8 mouse cellular contexts compared by ENCODE assay signal in genomic region chr5:125056696-125057554, GRCm38 (mm10). TPM values are rescaled to one million over a fixed set of nuclear protein-coding genes. Genes with fewer than 3 reads are reported as not detected.
DNase-seq lines count a peak whose midpoint lies in the region; ATAC-seq and TF ChIP-seq lines count a peak whose summit lies in the region.
"Had no signal": no experiment of that assay in that cellular context is flagged by ENCODE, and none has a peak within 500 bp of the region (broad histone marks: within the 10 kb centered on the region; RNA-seq: fewer than 3 reads in every experiment).

No protein-coding gene starts in this region.

- H3K9ac ChIP-seq in heart, embryonic 11.5 days (ENCODE audit: low read depth, low read length) = peak overlapping the region; percentile 36; the same call in 1 of the 2 replicates
- peak overlapping the region; percentile 42 for H3K9ac ChIP-seq in kidney, embryonic 14.5 days (ENCODE audit: low read depth, low read length)
- peak overlapping the region; percentile 39 for H3K9ac ChIP-seq in lung, postnatal 0 days (replicated peaks; ENCODE audit: low read depth)
- no peak overlapping the region for H3K9ac ChIP-seq in stomach, embryonic 14.5 days (replicated peaks; ENCODE audit: low read depth, low read length)

- 4% methylated on average over 19 of the region's 19 CpGs for WGBS in embryonic facial prominence, embryonic 10.5 days
- 7% methylated on average over 19 of the region's 19 CpGs for WGBS in heart, embryonic 11.5 days (ENCODE audit: insufficient replicate concordance)
- WGBS in kidney, embryonic 14.5 days = 5% methylated on average over 19 of the region's 19 CpGs
- 7% methylated on average over 19 of the region's 19 CpGs for WGBS in lung, postnatal 0 days
- 8% methylated on average over 19 of the region's 19 CpGs for WGBS in stomach, embryonic 14.5 days

- peaks cover 31% of the 10 kb centered on the region for H3K27me3 ChIP-seq in embryonic facial prominence, embryonic 10.5 days (replicated peaks; ENCODE audit: low read depth, poor library complexity, severe bottlenecking)
- 0 out of 2 replicates have a peak, but pooled peaks cover 2% of the 10 kb centered on the region for H3K27me3 ChIP-seq in heart, embryonic 11.5 days (ENCODE audit: control insufficient read depth, insufficient read depth, low read length)
- H3K27me3 ChIP-seq in kidney, embryonic 14.5 days (ENCODE audit: control insufficient read depth, insufficient read depth, low read length) = no peaks in the 10 kb centered on the region
- H3K27me3 ChIP-seq in lung, postnatal 0 days (replicated peaks; ENCODE audit: insufficient read depth, low read length) = no peaks in the 10 kb centered on the region
- H3K27me3 ChIP-seq in stomach, embryonic 14.5 days (ENCODE audit: control insufficient read depth, insufficient read depth, low read length) = no peaks in the 10 kb centered on the region

- peaks cover 84% of the 10 kb centered on the region for H3K4me1 ChIP-seq in embryonic facial prominence, embryonic 10.5 days
- peaks cover 84% of the 10 kb centered on the region for H3K4me1 ChIP-seq in heart, embryonic 11.5 days (ENCODE audit: control insufficient read depth, insufficient read depth, low read length)
- peaks cover 72% of the 10 kb centered on the region for H3K4me1 ChIP-seq in kidney, embryonic 14.5 days (ENCODE audit: control insufficient read depth, insufficient read depth, low read length)
- H3K4me1 ChIP-seq in lung, postnatal 0 days (ENCODE audit: insufficient read depth, low read depth, low read length) = peaks cover 56% of the 10 kb centered on the region
- peaks cover 46% of the 10 kb centered on the region for H3K4me1 ChIP-seq in stomach, embryonic 14.5 days (ENCODE audit: control insufficient read depth, insufficient read depth, low read length)

- TF ChIP-seq CTCF in lung, postnatal 0 days (IDR thresholded peaks at IDR 0.05) = peak; percentile 31

- DNase-seq in adrenal gland, postnatal 14 days = peak; percentile 88
- DNase-seq in embryonic facial prominence, embryonic 10.5 days (ENCODE audit: low spot score) = peak; percentile 73
- DNase-seq in lung, postnatal 0 days (ENCODE audit: low spot score) = peak; percentile 91
- DNase-seq in left cerebral cortex, adult 11 months (ENCODE audit: low spot score) = no peak

- peak; percentile 71 for TF ChIP-seq EP300 in lung, postnatal 0 days (IDR thresholded peaks at IDR 0.05)

- H3K9me3 ChIP-seq in embryonic facial prominence, embryonic 10.5 days = no peaks in the 10 kb centered on the region
- H3K9me3 ChIP-seq in heart, embryonic 11.5 days (replicated peaks; ENCODE audit: control insufficient read depth, low read length) = no peaks in the 10 kb centered on the region
- no peaks in the 10 kb centered on the region for H3K9me3 ChIP-seq in kidney, embryonic 14.5 days (ENCODE audit: control insufficient read depth, low read length)
- H3K9me3 ChIP-seq in lung, postnatal 0 days (ENCODE audit: low read length) = no peaks in the 10 kb centered on the region
- no peaks in the 10 kb centered on the region for H3K9me3 ChIP-seq in stomach, embryonic 14.5 days (ENCODE audit: control insufficient read depth, low read depth, low read length)

- peak overlapping the region; percentile 54 for H3K4me3 ChIP-seq in embryonic facial prominence, embryonic 10.5 days
- peak overlapping the region; percentile 40 for H3K4me3 ChIP-seq in heart, embryonic 11.5 days (ENCODE audit: low read depth, low read length)
- H3K4me3 ChIP-seq in kidney, embryonic 14.5 days (ENCODE audit: low read length) = peak overlapping the region; percentile 30; the same call in 1 of the 2 replicates
- H3K4me3 ChIP-seq in lung, postnatal 0 days (ENCODE audit: low read depth, low read length) = peak overlapping the region; percentile 38
- peak overlapping the region; percentile 16; the same call in 1 of the 2 replicates for H3K4me3 ChIP-seq in stomach, embryonic 14.5 days (ENCODE audit: low read depth, low read length)

- peaks cover 58% of the 10 kb centered on the region for H3K36me3 ChIP-seq in embryonic facial prominence, embryonic 10.5 days (replicated peaks)
- H3K36me3 ChIP-seq in heart, embryonic 11.5 days (ENCODE audit: control insufficient read depth, insufficient read depth, low read length) = peaks cover 2% of the 10 kb centered on the region; the same call in 1 of the 2 replicates
- H3K36me3 ChIP-seq in kidney, embryonic 14.5 days (ENCODE audit: control insufficient read depth, insufficient read depth, low read length) = peaks cover 32% of the 10 kb centered on the region
- no peaks in the 10 kb centered on the region for H3K36me3 ChIP-seq in lung, postnatal 0 days (ENCODE audit: insufficient read depth, low read length)
- H3K36me3 ChIP-seq in stomach, embryonic 14.5 days (ENCODE audit: control insufficient read depth, insufficient read depth, low read length) = peaks cover 21% of the 10 kb centered on the region

- peak overlapping the region; percentile 77 for H3K27ac ChIP-seq in embryonic facial prominence, embryonic 10.5 days (replicated peaks)
- H3K27ac ChIP-seq in heart, embryonic 11.5 days (ENCODE audit: low read depth, low read length) = peak overlapping the region; percentile 42; the same call in 1 of the 2 replicates
- peak overlapping the region; percentile 83 for H3K27ac ChIP-seq in kidney, embryonic 14.5 days (ENCODE audit: low read depth, low read length)
- H3K27ac ChIP-seq in lung, postnatal 0 days (ENCODE audit: low read length) = peak overlapping the region; percentile 93
- peak overlapping the region; percentile 81 for H3K27ac ChIP-seq in stomach, embryonic 14.5 days (ENCODE audit: low read length)

- no peak for ATAC-seq in heart, embryonic 11.5 days (replicated peaks; ENCODE audit: insufficient number of reproducible peaks, low FRiP score, low TSS enrichment)
- ATAC-seq in kidney, embryonic 14.5 days (ENCODE audit: low FRiP score, low TSS enrichment) = peak; percentile 54
- ATAC-seq in lung, postnatal 0 days = peak; percentile 58
- ATAC-seq in stomach, embryonic 14.5 days (ENCODE audit: insufficient number of reproducible peaks, insufficient read depth, low FRiP score, low read depth) = no peak

- H3K4me2 ChIP-seq in heart, embryonic 11.5 days = peak overlapping the region; percentile 78
- H3K4me2 ChIP-seq in kidney, embryonic 14.5 days (replicated peaks; ENCODE audit: low read depth, low read length) = peak overlapping the region; percentile 54
- H3K4me2 ChIP-seq in lung, postnatal 0 days (replicated peaks; ENCODE audit: low read depth, low read length) = peak overlapping the region; percentile 52
- peak overlapping the region; percentile 43 for H3K4me2 ChIP-seq in stomach, embryonic 14.5 days (replicated peaks; ENCODE audit: low read depth, low read length)

RNA-seq across cellular contexts. Expression of gene Rflna, which starts 53.9 kb away (rescaled TPM):
- 3.7 and 5.3 TPM in 2 replicates for total RNA-seq in adrenal gland, postnatal 14 days (2021)
- 5.1 and 6.9 TPM in 2 replicates for polyA plus RNA-seq in embryonic facial prominence, embryonic 10.5 days (2016; fragmentation: Nextera tagmentation; extraction: Ambion mirVana)
- polyA plus RNA-seq in heart, embryonic 11.5 days (2014; fragmentation: Nextera tagmentation; extraction: Ambion mirVana) = 1.0 and 1.1 TPM in 2 replicates
- polyA plus RNA-seq in kidney, embryonic 14.5 days (2014; fragmentation: Nextera tagmentation; extraction: Ambion mirVana) = 3.8 and 4.8 TPM in 2 replicates
- 15.6 and 17.1 TPM in 2 replicates for polyA plus RNA-seq in lung, postnatal 0 days (2015; fragmentation: Nextera tagmentation; extraction: Ambion mirVana)
- 3.7 and 5.0 TPM in 2 replicates for polyA plus RNA-seq in stomach, embryonic 14.5 days (2014; fragmentation: Nextera tagmentation; extraction: Ambion mirVana)
- total RNA-seq: common myeloid progenitor, adult 5-6 weeks had no signal

Comparison
In these comparisons a context has a peak if more than half of its experiments do, and no peak if none do; other contexts are left out.
1. H3K27ac ChIP-seq: peak in every context shown above with its lines; median percentile 93 in lung, postnatal 0 days; 83 in kidney, embryonic 14.5 days; 81 in stomach, embryonic 14.5 days; 77 in embryonic facial prominence, embryonic 10.5 days; 42 in heart, embryonic 11.5 days.
2. ATAC-seq: peak in kidney, embryonic 14.5 days (single experiment) and lung, postnatal 0 days (single experiment); none in heart, embryonic 11.5 days (single experiment) and stomach, embryonic 14.5 days (single experiment).
3. Peak in every context shown above with its lines, with median percentiles within 50 percentile points of each other: H3K4me3 ChIP-seq and H3K4me2 ChIP-seq.